Mouse (Mus musculus) MEL (cell line): ENCODE measurements around the gene Zfp653.

Experiments
- BHLHE40 ChIP-seq: IDR thresholded peaks from 2 replicates; pipeline ENCODE4 v1.6.1; 2012; ENCODE audit warnings: low read depth, mild to moderate bottlenecking, inconsistent platforms, low read length, improper control_type of control experiment, borderline replicate concordance
- CTCF ChIP-seq, 3 experiments: IDR thresholded peaks in 2 of 3; conservative IDR thresholded peaks in 1 of 3; 2 replicates each; pipeline ENCODE4 v1.5.1; 2011 to 2012; ENCODE audit warnings: low read length in 3 of 3, low read depth in 2 of 3, mild to moderate bottlenecking in 2 of 3, improper control_type of control experiment in 1 of 3, inconsistent platforms in 1 of 3, mixed read lengths in 1 of 3, moderate library complexity in 1 of 3; ENCODE audit not compliant: control insufficient read depth in 1 of 3, insufficient read depth in 1 of 3, poor library complexity in 1 of 3, severe bottlenecking in 1 of 3
- ELF1 ChIP-seq: IDR thresholded peaks from 2 replicates; pipeline ENCODE4 v1.6.1; 2014; ENCODE audit warnings: low read depth, mild to moderate bottlenecking, inconsistent platforms, low read length, improper control_type of control experiment, moderate library complexity
- GATA1 ChIP-seq: IDR thresholded peaks from 2 replicates; pipeline ENCODE4 v1.6.1; 2011; ENCODE audit warnings: low read depth, low read length, improper control_type of control experiment
- HCFC1 ChIP-seq: IDR thresholded peaks from 2 replicates; pipeline ENCODE4 v1.6.1; 2012; ENCODE audit warnings: low read depth, mild to moderate bottlenecking, inconsistent platforms, low read length, improper control_type of control experiment, moderate library complexity
- MAFK ChIP-seq: IDR thresholded peaks from 2 replicates; pipeline ENCODE4 v1.6.1; 2011; ENCODE audit warnings: low read depth, mild to moderate bottlenecking, low read length, improper control_type of control experiment, borderline replicate concordance
- NRF1 ChIP-seq: IDR thresholded peaks from 2 replicates; pipeline ENCODE4 v1.6.1; 2014; ENCODE audit warnings: low read depth, mild to moderate bottlenecking, inconsistent platforms, low read length, improper control_type of control experiment, moderate library complexity; ENCODE audit not compliant: poor library complexity, insufficient read depth, severe bottlenecking
- POLR2A ChIP-seq, 2 experiments: IDR thresholded peaks; 2 replicates each; pipeline ENCODE4 v1.6.1; 2011 to 2012; ENCODE audit warnings: low read length in 2 of 2, mild to moderate bottlenecking in 2 of 2, control low read depth in 1 of 2, improper control_type of control experiment in 1 of 2, low read depth in 1 of 2, moderate library complexity in 1 of 2; ENCODE audit not compliant: control insufficient read depth in 1 of 2, insufficient read depth in 1 of 2, poor library complexity in 1 of 2
- USF2 ChIP-seq, 2 experiments: IDR thresholded peaks; 2 replicates each; pipeline ENCODE4 v1.6.1; 2011 to 2012; ENCODE audit warnings: improper control_type of control experiment in 2 of 2, low read length in 2 of 2, borderline replicate concordance in 1 of 2, inconsistent platforms in 1 of 2, low read depth in 1 of 2, mild to moderate bottlenecking in 1 of 2; ENCODE audit not compliant: insufficient read depth in 1 of 2

DNA sequence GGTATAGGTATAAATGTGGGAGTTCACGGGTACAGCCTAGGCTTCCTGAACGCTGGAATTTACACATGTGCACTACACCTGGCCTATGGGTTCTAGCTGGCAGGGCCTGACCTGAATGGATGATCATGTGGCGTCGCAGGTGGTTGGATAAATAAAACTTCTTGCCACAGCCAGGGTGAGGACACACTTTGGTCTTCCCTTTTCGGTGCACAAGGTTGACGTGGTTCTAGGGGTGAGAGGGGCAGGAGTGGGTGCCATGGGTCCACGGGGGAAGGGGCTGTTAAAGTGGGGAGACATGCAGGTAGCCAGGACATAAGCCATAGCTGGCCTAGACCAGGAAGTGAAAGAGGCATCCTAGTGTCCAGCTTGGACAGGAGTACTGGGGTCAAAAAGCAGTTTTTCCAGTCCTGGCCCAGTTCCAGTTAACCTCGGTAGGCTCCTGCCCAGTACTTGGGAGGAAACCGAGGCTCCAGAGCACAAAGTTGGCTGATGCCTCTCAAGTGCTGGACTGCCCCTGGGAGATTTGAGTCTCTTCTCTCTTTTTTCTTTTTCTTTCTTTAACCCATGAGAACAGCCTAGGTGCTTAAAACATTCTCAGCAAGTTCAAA lies 14.8 kb downstream of the Zfp653 start:
- no peak for TF ChIP-seq BHLHE40
- no peak for TF ChIP-seq MAFK
- TF ChIP-seq GATA1, result no peak
- TF ChIP-seq CTCF (IDR thresholded peaks at IDR 0.05 in 2 of 3, conservative IDR thresholded peaks at IDR 0.05 in 1 of 3; ENCODE audit: control insufficient read depth in 1 of 3, insufficient read depth in 1 of 3, low read depth in 2 of 3, low read length in 3 of 3, poor library complexity in 1 of 3, severe bottlenecking in 1 of 3), result no peak
- no peak for TF ChIP-seq NRF1
- no peak for TF ChIP-seq ELF1
- no peak for TF ChIP-seq HCFC1
- TF ChIP-seq POLR2A (IDR thresholded peaks at IDR 0.05; ENCODE audit: control insufficient read depth in 1 of 2, insufficient read depth in 1 of 2, low read depth in 1 of 2, low read length in 2 of 2, poor library complexity in 1 of 2), result no peak
- TF ChIP-seq USF2 (IDR thresholded peaks at IDR 0.05; ENCODE audit: borderline replicate concordance in 1 of 2, insufficient read depth in 1 of 2, low read depth in 1 of 2, low read length in 2 of 2), result no peak
